Mouse (Mus musculus): ENCODE results near the gene Slmap. TPM values are rescaled to one million over a fixed set of nuclear protein-coding genes. Genes with fewer than 3 reads are reported as not detected.

Slmap gene
- polyA plus RNA-seq, 1 experiment from 2014 or later: 63.5 TPM

GRCm38 (mm10) chr14:26552441-26552840, 17.7 kb upstream of the Slmap start:
- Histone ChIP-seq H3K27me3 (replicated peaks; ENCODE audit: control insufficient read depth, insufficient read depth, low read length) (no peaks in the 10 kb centered on the region), H3K9ac (ENCODE audit: low read depth, low read length) (no peak overlapping the region)

GRCm38 (mm10) chr14:26550712-26551111, 16.0 kb upstream of the Slmap start:
- Histone ChIP-seq H3K9ac (ENCODE audit: low read depth, low read length) (no peak overlapping the region), H3K4me1 (replicated peaks; ENCODE audit: control insufficient read depth, insufficient read depth, low read length) (no peaks in the 10 kb centered on the region), H3K4me3 (ENCODE audit: low read depth, low read length) (no peak overlapping the region), H3K9me3 (ENCODE audit: control insufficient read depth) (no peaks in the 10 kb centered on the region), H3K27ac (ENCODE audit: low read depth, low read length) (no peak overlapping the region), H3K27me3 (replicated peaks; ENCODE audit: control insufficient read depth, insufficient read depth, low read length) (no peaks in the 10 kb centered on the region), H3K4me2 (replicated peaks; ENCODE audit: low read depth) (no peak overlapping the region), H3K36me3 (ENCODE audit: control insufficient read depth, insufficient read depth) (no peaks in the 10 kb centered on the region)
- no peak for TF ChIP-seq CTCF (IDR thresholded peaks at IDR 0.05; ENCODE audit: low read depth)
- no peak for ATAC-seq
- 90% methylated on average over 8 of the region's 8 CpGs for WGBS

More at GRCm38 (mm10) chr14:26552441-26552840, 17.7 kb upstream of the Slmap start:
- Histone ChIP-seq H3K4me3 (ENCODE audit: low read depth, low read length) (no peak overlapping the region), H3K4me2 (replicated peaks; ENCODE audit: low read depth) (no peak overlapping the region), H3K27ac (ENCODE audit: low read depth, low read length) (no peak overlapping the region), H3K4me1 (replicated peaks; ENCODE audit: control insufficient read depth, insufficient read depth, low read length) (no peaks in the 10 kb centered on the region), H3K36me3 (ENCODE audit: control insufficient read depth, insufficient read depth) (no peaks in the 10 kb centered on the region), H3K9me3 (ENCODE audit: control insufficient read depth) (no peaks in the 10 kb centered on the region)
- WGBS: 85% methylated on average over 2 of the region's 2 CpGs
- no peak for ATAC-seq
- no peak for TF ChIP-seq CTCF (IDR thresholded peaks at IDR 0.05; ENCODE audit: low read depth)

GRCm38 (mm10) chr14:26547516-26548488, 13.1 kb upstream of the Slmap start:
- H3K4me3 ChIP-seq (ENCODE audit: low read depth, low read length): no peak overlapping the region
- no peak for TF ChIP-seq CTCF (IDR thresholded peaks at IDR 0.05; ENCODE audit: low read depth)
- H3K27me3 ChIP-seq (replicated peaks; ENCODE audit: control insufficient read depth, insufficient read depth, low read length): no peaks in the 10 kb centered on the region
- H3K4me2 ChIP-seq (replicated peaks; ENCODE audit: low read depth): no peak overlapping the region
- no peaks in the 10 kb centered on the region for H3K9me3 ChIP-seq (ENCODE audit: control insufficient read depth)
- 47% methylated on average over 10 of the region's 10 CpGs for WGBS
- H3K9ac ChIP-seq (ENCODE audit: low read depth, low read length): no peak overlapping the region
- H3K27ac ChIP-seq (ENCODE audit: low read depth, low read length): no peak overlapping the region
- no peaks in the 10 kb centered on the region for H3K4me1 ChIP-seq (replicated peaks; ENCODE audit: control insufficient read depth, insufficient read depth, low read length)
- ATAC-seq: peak; percentile 83
- H3K36me3 ChIP-seq (ENCODE audit: control insufficient read depth, insufficient read depth): no peaks in the 10 kb centered on the region

GRCm38 (mm10) chr14:26542136-26542535, 7.4 kb upstream of the Slmap start:
- TF ChIP-seq CTCF (IDR thresholded peaks at IDR 0.05; ENCODE audit: low read depth): no peak
- no peaks in the 10 kb centered on the region for H3K27me3 ChIP-seq (replicated peaks; ENCODE audit: control insufficient read depth, insufficient read depth, low read length)
- ATAC-seq: no peak
- no peak overlapping the region for H3K4me2 ChIP-seq (replicated peaks; ENCODE audit: low read depth)
- H3K36me3 ChIP-seq (ENCODE audit: control insufficient read depth, insufficient read depth): no peaks in the 10 kb centered on the region
- no peaks in the 10 kb centered on the region for H3K4me1 ChIP-seq (replicated peaks; ENCODE audit: control insufficient read depth, insufficient read depth, low read length)
- H3K9ac ChIP-seq (ENCODE audit: low read depth, low read length): no peak overlapping the region
- no peaks in the 10 kb centered on the region for H3K9me3 ChIP-seq (ENCODE audit: control insufficient read depth)
- WGBS: 98% methylated on average over 1 of the region's 1 CpGs
- no peak overlapping the region for H3K27ac ChIP-seq (ENCODE audit: low read depth, low read length)
- no peak overlapping the region for H3K4me3 ChIP-seq (ENCODE audit: low read depth, low read length)

GRCm38 (mm10) chr14:26540577-26540976, 5.8 kb upstream of the Slmap start:
- H3K27ac ChIP-seq (ENCODE audit: low read depth, low read length): no peak overlapping the region

GRCm38 (mm10) chr14:26539241-26539640, 4.5 kb upstream of the Slmap start:
- WGBS: 65% methylated on average over 4 of the region's 4 CpGs
- H3K4me1 ChIP-seq (replicated peaks; ENCODE audit: control insufficient read depth, insufficient read depth, low read length): no peaks in the 10 kb centered on the region
- H3K36me3 ChIP-seq (ENCODE audit: control insufficient read depth, insufficient read depth): no peaks in the 10 kb centered on the region
- no peak for TF ChIP-seq CTCF (IDR thresholded peaks at IDR 0.05; ENCODE audit: low read depth)
- H3K4me2 ChIP-seq (replicated peaks; ENCODE audit: low read depth): no peak overlapping the region
- H3K27ac ChIP-seq (ENCODE audit: low read depth, low read length): no peak overlapping the region
- no peaks in the 10 kb centered on the region for H3K9me3 ChIP-seq (ENCODE audit: control insufficient read depth)
- H3K9ac ChIP-seq (ENCODE audit: low read depth, low read length): no peak overlapping the region
- no peak overlapping the region for H3K4me3 ChIP-seq (ENCODE audit: low read depth, low read length)
- ATAC-seq: no peak
- no peaks in the 10 kb centered on the region for H3K27me3 ChIP-seq (replicated peaks; ENCODE audit: control insufficient read depth, insufficient read depth, low read length)

More at GRCm38 (mm10) chr14:26540577-26540976, 5.8 kb upstream of the Slmap start:
- ATAC-seq: no peak
- no peak overlapping the region for H3K4me2 ChIP-seq (replicated peaks; ENCODE audit: low read depth)
- no peak for TF ChIP-seq CTCF (IDR thresholded peaks at IDR 0.05; ENCODE audit: low read depth)
- no peaks in the 10 kb centered on the region for H3K9me3 ChIP-seq (ENCODE audit: control insufficient read depth)
- H3K4me3 ChIP-seq (ENCODE audit: low read depth, low read length): no peak overlapping the region
- H3K27me3 ChIP-seq (replicated peaks; ENCODE audit: control insufficient read depth, insufficient read depth, low read length): no peaks in the 10 kb centered on the region
- 68% methylated on average over 1 of the region's 1 CpGs for WGBS
- no peaks in the 10 kb centered on the region for H3K4me1 ChIP-seq (replicated peaks; ENCODE audit: control insufficient read depth, insufficient read depth, low read length)
- no peak overlapping the region for H3K9ac ChIP-seq (ENCODE audit: low read depth, low read length)
- H3K36me3 ChIP-seq (ENCODE audit: control insufficient read depth, insufficient read depth): no peaks in the 10 kb centered on the region

Data from intestine, postnatal 0 days (tissue).